Mouse (Mus musculus): ENCODE measurements around the gene Dpp6. TPM values are rescaled to one million over a fixed set of nuclear protein-coding genes. Genes with fewer than 3 reads are reported as not detected.

The Dpp6 gene
- polyA plus RNA-seq, 2 experiments, result 2.4 to 5.0 TPM

- Histone ChIP-seq H3K4me3 (replicated peaks; ENCODE audit: low read length) (no peak overlapping the region), H3K9ac (ENCODE audit: low read depth, low read length, severe bottlenecking) (no peak overlapping the region), H3K9me3 (ENCODE audit: control insufficient read depth, low read length) (no peaks in the 10 kb centered on the region), H3K27ac (replicated peaks; ENCODE audit: low read depth, low read length) (no peak overlapping the region), H3K4me1 (ENCODE audit: control insufficient read depth, insufficient read depth, low read length) (no peaks in the 10 kb centered on the region), H3K27me3 (ENCODE audit: control insufficient read depth, insufficient read depth, low read length) (no peaks in the 10 kb centered on the region), H3K4me2 (replicated peaks; ENCODE audit: low read depth, low read length, severe bottlenecking) (no peak overlapping the region), H3K36me3 (ENCODE audit: control insufficient read depth, insufficient read depth, low read length) (no peaks in the 10 kb centered on the region)
- no peak for TF ChIP-seq POLR2A (IDR thresholded peaks at IDR 0.05; ENCODE audit: borderline replicate concordance, extremely low read depth, insufficient read depth, insufficient read length)
- 76% methylated on average over 4 of the region's 4 CpGs for WGBS
- ATAC-seq (ENCODE audit: low FRiP score, low read depth), result no peak
- DNase-seq (ENCODE audit: low spot score), result no peak
These were observed 128.3 kb downstream of the Dpp6 start for GRCm38 (mm10) chr5:26945169-26945920.

DNA sequence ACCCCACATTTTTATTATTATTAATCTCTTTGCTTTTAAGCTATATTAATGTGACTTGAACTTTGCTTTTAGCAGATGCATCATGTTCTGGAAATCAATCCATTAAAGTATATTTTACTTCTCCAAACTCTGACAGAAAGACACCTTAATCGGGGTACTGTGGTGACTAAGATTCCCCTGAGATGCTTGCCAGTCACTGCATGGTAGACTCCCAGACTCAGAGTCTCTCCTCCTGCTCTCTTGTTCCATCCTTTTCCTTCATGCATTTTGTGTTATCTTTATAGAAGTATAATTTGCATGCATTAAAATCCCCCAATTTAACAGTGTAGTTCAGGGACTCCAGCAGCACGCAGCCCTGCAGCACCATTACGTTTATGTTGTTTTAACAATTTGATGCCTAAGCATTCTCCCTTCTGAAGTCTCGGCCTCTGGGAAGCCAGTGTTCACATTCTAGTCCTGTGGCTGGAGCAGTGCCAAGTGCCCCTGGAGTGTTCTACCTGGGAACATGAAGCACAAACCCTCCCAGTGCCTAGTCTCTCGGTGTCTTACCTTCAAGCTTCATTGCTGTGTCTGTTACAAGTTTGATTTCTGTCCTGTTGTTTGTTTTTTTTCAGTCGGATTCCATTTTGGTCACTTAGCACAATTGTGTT is 153.1 kb downstream of the Dpp6 start:
- no peak for ATAC-seq (ENCODE audit: low FRiP score, low read depth)

GRCm38 (mm10) chr5:26973166-26973565 is 156.2 kb downstream of the Dpp6 start:
- Histone ChIP-seq H3K36me3 (ENCODE audit: control insufficient read depth, insufficient read depth, low read length) (no peaks in the 10 kb centered on the region), H3K9me3 (ENCODE audit: control insufficient read depth, low read length) (no peaks in the 10 kb centered on the region), H3K27ac (replicated peaks; ENCODE audit: low read depth, low read length) (no peak overlapping the region), H3K4me1 (ENCODE audit: control insufficient read depth, insufficient read depth, low read length) (no peaks in the 10 kb centered on the region), H3K4me3 (replicated peaks; ENCODE audit: low read length) (no peak overlapping the region), H3K27me3 (ENCODE audit: control insufficient read depth, insufficient read depth, low read length) (no peaks in the 10 kb centered on the region), H3K4me2 (replicated peaks; ENCODE audit: low read depth, low read length, severe bottlenecking) (no peak overlapping the region), H3K9ac (ENCODE audit: low read depth, low read length, severe bottlenecking) (no peak overlapping the region)
- ATAC-seq (ENCODE audit: low FRiP score, low read depth), result no peak
- DNase-seq (ENCODE audit: low spot score), result no peak
- TF ChIP-seq POLR2A (IDR thresholded peaks at IDR 0.05; ENCODE audit: borderline replicate concordance, extremely low read depth, insufficient read depth, insufficient read length), result no peak
- WGBS, result 49% methylated on average over 4 of the region's 4 CpGs

More for the DNA sequence above, 153.1 kb downstream of the Dpp6 start:
- no peak for DNase-seq (ENCODE audit: low spot score)
- H3K27ac ChIP-seq (replicated peaks; ENCODE audit: low read depth, low read length), result no peak overlapping the region
- no peak overlapping the region for H3K9ac ChIP-seq (ENCODE audit: low read depth, low read length, severe bottlenecking)
- no peak for TF ChIP-seq POLR2A (IDR thresholded peaks at IDR 0.05; ENCODE audit: borderline replicate concordance, extremely low read depth, insufficient read depth, insufficient read length)
- H3K9me3 ChIP-seq (ENCODE audit: control insufficient read depth, low read length), result no peaks in the 10 kb centered on the region
- H3K4me1 ChIP-seq (ENCODE audit: control insufficient read depth, insufficient read depth, low read length), result no peaks in the 10 kb centered on the region
- H3K36me3 ChIP-seq (ENCODE audit: control insufficient read depth, insufficient read depth, low read length), result no peaks in the 10 kb centered on the region
- no peak overlapping the region for H3K4me3 ChIP-seq (replicated peaks; ENCODE audit: low read length)
- H3K27me3 ChIP-seq (ENCODE audit: control insufficient read depth, insufficient read depth, low read length), result no peaks in the 10 kb centered on the region
- H3K4me2 ChIP-seq (replicated peaks; ENCODE audit: low read depth, low read length, severe bottlenecking), result no peak overlapping the region
- WGBS, result 59% methylated on average over 6 of the region's 6 CpGs

- H3K27me3 ChIP-seq (ENCODE audit: control insufficient read depth, insufficient read depth, low read length), result no peaks in the 10 kb centered on the region
- WGBS, result 55% methylated on average over 1 of the region's 1 CpGs
These were observed 162.3 kb downstream of the Dpp6 start for GRCm38 (mm10) chr5:26979348-26979747.

GRCm38 (mm10) chr5:26979755-26980154 is 162.8 kb downstream of the Dpp6 start:
- Histone ChIP-seq H3K36me3 (ENCODE audit: control insufficient read depth, insufficient read depth, low read length) (no peaks in the 10 kb centered on the region), H3K27ac (replicated peaks; ENCODE audit: low read depth, low read length) (no peak overlapping the region), H3K4me1 (ENCODE audit: control insufficient read depth, insufficient read depth, low read length) (no peaks in the 10 kb centered on the region), H3K27me3 (ENCODE audit: control insufficient read depth, insufficient read depth, low read length) (no peaks in the 10 kb centered on the region), H3K9ac (ENCODE audit: low read depth, low read length, severe bottlenecking) (no peak overlapping the region), H3K4me2 (replicated peaks; ENCODE audit: low read depth, low read length, severe bottlenecking) (no peak overlapping the region), H3K4me3 (replicated peaks; ENCODE audit: low read length) (no peak overlapping the region), H3K9me3 (ENCODE audit: control insufficient read depth, low read length) (no peaks in the 10 kb centered on the region)
- DNase-seq (ENCODE audit: low spot score) (no peak), ATAC-seq (ENCODE audit: low FRiP score, low read depth) (no peak)
- TF ChIP-seq POLR2A (IDR thresholded peaks at IDR 0.05; ENCODE audit: borderline replicate concordance, extremely low read depth, insufficient read depth, insufficient read length), result no peak
- WGBS, result 56% methylated on average over 3 of the region's 3 CpGs

More at GRCm38 (mm10) chr5:26979348-26979747, 162.3 kb downstream of the Dpp6 start:
- H3K4me2 ChIP-seq (replicated peaks; ENCODE audit: low read depth, low read length, severe bottlenecking), result no peak overlapping the region
- DNase-seq (ENCODE audit: low spot score) (no peak), ATAC-seq (ENCODE audit: low FRiP score, low read depth) (no peak)
- no peak overlapping the region for H3K4me3 ChIP-seq (replicated peaks; ENCODE audit: low read length)
- no peaks in the 10 kb centered on the region for H3K36me3 ChIP-seq (ENCODE audit: control insufficient read depth, insufficient read depth, low read length)
- no peaks in the 10 kb centered on the region for H3K4me1 ChIP-seq (ENCODE audit: control insufficient read depth, insufficient read depth, low read length)
- no peak overlapping the region for H3K9ac ChIP-seq (ENCODE audit: low read depth, low read length, severe bottlenecking)
- no peak for TF ChIP-seq POLR2A (IDR thresholded peaks at IDR 0.05; ENCODE audit: borderline replicate concordance, extremely low read depth, insufficient read depth, insufficient read length)
- H3K9me3 ChIP-seq (ENCODE audit: control insufficient read depth, low read length), result no peaks in the 10 kb centered on the region
- no peak overlapping the region for H3K27ac ChIP-seq (replicated peaks; ENCODE audit: low read depth, low read length)

Data from limb, embryonic 14.5 days (tissue).